Mouse (Mus musculus) limb, embryonic 14.5 days (tissue): ENCODE results near the gene D430041D05Rik. TPM values are rescaled to one million over a fixed set of nuclear protein-coding genes. Genes with fewer than 3 reads are reported as not detected.

ENCODE experiments used
- ATAC-seq: fragments of 200-750 bp; cut with Nextera tagmentation; 2 replicates; pipeline ENCODE4 v1.8.0; 2017; ENCODE audit warnings: low read depth, moderate number of reproducible peaks, moderate TSS enrichment; ENCODE audit not compliant: low FRiP score
- DNase-seq: peaks from one replicate; pipeline ENCODE4 v3.0.0-alpha.2; 2015; ENCODE audit warnings: low spot score
- H3K27ac ChIP-seq: fragments of 300-500 bp; sonication (generic); replicated peaks from 2 replicates; pipeline ENCODE4 v1.5.1; 2014; ENCODE audit warnings: low read depth, mild to moderate bottlenecking, low read length, moderate library complexity, mixed read lengths
- H3K27me3 ChIP-seq: fragments of 300-500 bp; sonication (generic); 2 replicates; pipeline ENCODE4 v1.6.1; 2014; ENCODE audit warnings: low read length, mixed read lengths; ENCODE audit not compliant: control insufficient read depth, insufficient read depth
- H3K36me3 ChIP-seq: fragments of 300-500 bp; sonication (generic); 2 replicates; pipeline ENCODE4 v1.6.1; 2014; ENCODE audit warnings: mild to moderate bottlenecking, low read length, moderate library complexity, mixed read lengths; ENCODE audit not compliant: control insufficient read depth, insufficient read depth
- H3K4me1 ChIP-seq: fragments of 300-500 bp; sonication (generic); 2 replicates; pipeline ENCODE4 v1.6.1; 2014; ENCODE audit warnings: antibody characterized with exemption, low read length, mixed read lengths; ENCODE audit not compliant: control insufficient read depth, insufficient read depth
- H3K4me2 ChIP-seq: fragments of 300-500 bp; sonication (generic); replicated peaks from 2 replicates; pipeline ENCODE4 v1.6.1; 2014; ENCODE audit warnings: low read depth, mild to moderate bottlenecking, low read length, moderate library complexity; ENCODE audit not compliant: severe bottlenecking
- H3K4me3 ChIP-seq: fragments of 300-500 bp; sonication (generic); replicated peaks from 2 replicates; pipeline ENCODE4 v1.5.1; 2014; ENCODE audit warnings: low read length
- H3K9ac ChIP-seq: fragments of 300-500 bp; sonication (generic); 2 replicates; pipeline ENCODE4 v1.6.1; 2014; ENCODE audit warnings: mild to moderate bottlenecking, low read depth, low read length, moderate library complexity; ENCODE audit not compliant: severe bottlenecking
- H3K9me3 ChIP-seq: fragments of 300-500 bp; sonication (generic); 2 replicates; pipeline ENCODE4 v1.6.1; 2016; ENCODE audit warnings: low read length; ENCODE audit not compliant: control insufficient read depth
- POLR2A ChIP-seq: fragments of 200-500 bp; IDR thresholded peaks from 2 replicates; pipeline ENCODE4 v1.8.0; 2012; ENCODE audit warnings: inconsistent platforms, mild to moderate bottlenecking, moderate library complexity, borderline replicate concordance; ENCODE audit not compliant: insufficient read depth, insufficient read length; ENCODE audit errors: extremely low read depth
- WGBS: fragments of 180-500 bp; shearing (Covaris S2); extraction: QIAGEN DNeasy Blood & Tissue Kit; methylation state at CpG from one replicate; pipeline ENCODE4 v1.1.7; 2014; 5-methylcytosine and 5-hydroxymethylcytosine counted together
- polyA plus RNA-seq, 2 experiments: library from polyadenylated mRNA; depleted of rRNA in 1 of 2; stranded (reverse) in 1 of 2; unstranded in 1 of 2; fragments of >200 nt; fragmentation: Nextera tagmentation in 1 of 2; extraction: Ambion mirVana in 1 of 2; gene quantifications; 2 replicates each; pipeline versions ENCODE4 v1.2.1 to v1.2.3; 2012 to 2014

Gene D430041D05Rik
- polyA plus RNA-seq, 2 experiments, result 1.1 TPM

- no peak for TF ChIP-seq POLR2A
- Histone ChIP-seq H3K36me3 (no peaks in the 10 kb centered on the region), H3K9ac (peak overlapping the region; percentile 1; the same call in 1 of the 2 replicates), H3K4me1 (peaks cover 19% of the 10 kb centered on the region), H3K27me3 (no peaks in the 10 kb centered on the region), H3K4me3 (no peak overlapping the region), H3K9me3 (no peaks in the 10 kb centered on the region), H3K27ac (peak overlapping the region; percentile 75), H3K4me2 (peak overlapping the region; percentile 4; the same call in 1 of the 2 replicates)
- DNase-seq (peak; percentile 71), ATAC-seq (peak; percentile 86)
- 23% methylated on average over 13 of the region's 13 CpGs for WGBS
Observed at GRCm38 (mm10) chr2:104176979-104177704, 233.7 kb downstream of the D430041D05Rik start.

- peaks cover 19% of the 10 kb centered on the region for H3K4me1 ChIP-seq
- WGBS, result 45% methylated on average over 16 of the region's 17 CpGs
- no peaks in the 10 kb centered on the region for H3K9me3 ChIP-seq
- H3K4me2 ChIP-seq, result peak overlapping the region; percentile 4; the same call in 1 of the 2 replicates
- H3K27ac ChIP-seq, result peak overlapping the region; percentile 75
- DNase-seq (peak; percentile 36), ATAC-seq (no peak)
- H3K27me3 ChIP-seq, result no peaks in the 10 kb centered on the region
- TF ChIP-seq POLR2A, result no peak
- no peak overlapping the region for H3K4me3 ChIP-seq
- peak overlapping the region; percentile 1; the same call in 1 of the 2 replicates for H3K9ac ChIP-seq
- no peaks in the 10 kb centered on the region for H3K36me3 ChIP-seq
Observed at GRCm38 (mm10) chr2:104176166-104176978, 234.4 kb downstream of the D430041D05Rik start.

DNA sequence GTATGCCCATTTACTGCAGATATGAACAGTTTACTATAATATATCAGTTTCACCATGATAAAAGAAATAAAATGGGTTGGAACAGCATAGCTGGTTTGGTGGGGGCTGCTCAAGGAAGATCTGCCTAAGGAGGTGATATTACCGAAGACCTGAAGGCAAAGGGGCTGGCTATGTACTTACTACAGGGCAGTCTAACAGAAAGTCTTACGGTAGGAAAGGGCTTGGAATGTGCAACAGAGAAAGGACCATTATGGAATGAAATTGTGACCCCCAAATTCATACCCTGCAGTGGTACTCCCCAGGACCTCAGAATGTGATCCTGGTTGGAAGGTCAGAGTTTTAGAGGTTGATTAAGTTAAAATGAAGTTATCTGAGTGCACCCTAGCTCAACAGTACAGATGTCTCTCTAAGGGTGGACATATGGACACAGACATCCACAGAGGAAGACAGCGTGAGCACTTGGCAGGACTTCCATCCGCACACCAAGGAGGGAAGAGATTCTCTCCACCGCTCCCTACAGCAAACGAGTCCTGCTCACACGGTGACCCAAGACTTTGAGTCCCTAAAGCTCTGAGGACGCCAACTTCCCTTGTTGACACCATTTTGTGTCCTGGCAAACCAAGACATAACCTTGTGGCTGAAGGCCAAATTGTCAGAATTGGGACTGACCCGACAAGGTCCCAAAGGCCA lies 235.2 kb downstream of the D430041D05Rik start:
- no peak overlapping the region for H3K4me2 ChIP-seq
- no peak overlapping the region for H3K27ac ChIP-seq
- no peak for TF ChIP-seq POLR2A
- no peaks in the 10 kb centered on the region for H3K9me3 ChIP-seq
- WGBS, result 79% methylated on average over 9 of the region's 9 CpGs
- peaks cover 19% of the 10 kb centered on the region for H3K4me1 ChIP-seq
- no peak overlapping the region for H3K9ac ChIP-seq
- no peak for ATAC-seq
- H3K27me3 ChIP-seq, result no peaks in the 10 kb centered on the region
- DNase-seq, result no peak
- H3K4me3 ChIP-seq, result no peak overlapping the region
- H3K36me3 ChIP-seq, result no peaks in the 10 kb centered on the region

- WGBS, result 97% methylated on average over 3 of the region's 3 CpGs
Observed at GRCm38 (mm10) chr2:104173431-104173830, 237.4 kb downstream of the D430041D05Rik start.

More at GRCm38 (mm10) chr2:104173431-104173830, 237.4 kb downstream of the D430041D05Rik start:
- DNase-seq (no peak), ATAC-seq (no peak)
- Histone ChIP-seq H3K27ac (no peak overlapping the region), H3K27me3 (no peaks in the 10 kb centered on the region), H3K9ac (no peak overlapping the region), H3K4me2 (no peak overlapping the region), H3K9me3 (no peaks in the 10 kb centered on the region), H3K36me3 (no peaks in the 10 kb centered on the region), H3K4me1 (peaks cover 19% of the 10 kb centered on the region), H3K4me3 (no peak overlapping the region)
- TF ChIP-seq POLR2A, result no peak
